Mouse (Mus musculus) stomach, embryonic 14.5 days (tissue): ENCODE data around the gene Gm20388. TPM values are rescaled to one million over a fixed set of nuclear protein-coding genes. Genes with fewer than 3 reads are reported as not detected.

Experiments used
- ATAC-seq: fragments of 200-750 bp; cut with Nextera tagmentation; 2 replicates; pipeline ENCODE4 v1.8.0; 2017; ENCODE audit warnings: low read depth, moderate TSS enrichment; ENCODE audit not compliant: insufficient number of reproducible peaks, insufficient read depth, low FRiP score
- H3K27ac ChIP-seq: fragments of 300-500 bp; sonication (generic); 2 replicates; pipeline ENCODE4 v1.5.1; 2014; ENCODE audit warnings: mild to moderate bottlenecking, low read length, moderate library complexity, mixed read lengths
- H3K27me3 ChIP-seq: fragments of 300-500 bp; sonication (generic); 2 replicates; pipeline ENCODE4 v1.6.1; 2014; ENCODE audit warnings: low read length, control low read depth, mixed read lengths; ENCODE audit not compliant: control insufficient read depth, insufficient read depth
- H3K36me3 ChIP-seq: fragments of 300-500 bp; sonication (generic); 2 replicates; pipeline ENCODE4 v1.6.1; 2014; ENCODE audit warnings: mild to moderate bottlenecking, control low read depth, low read length, moderate library complexity, mixed read lengths; ENCODE audit not compliant: control insufficient read depth, insufficient read depth
- H3K4me1 ChIP-seq: fragments of 300-500 bp; sonication (generic); 2 replicates; pipeline ENCODE4 v1.6.1; 2014; ENCODE audit warnings: low read length, control low read depth, mixed read lengths; ENCODE audit not compliant: control insufficient read depth, insufficient read depth
- H3K4me2 ChIP-seq: fragments of 300-500 bp; sonication (generic); replicated peaks from 2 replicates; pipeline ENCODE4 v1.6.1; 2014; ENCODE audit warnings: low read depth, low read length, control low read depth
- H3K4me3 ChIP-seq: fragments of 300-500 bp; sonication (generic); 2 replicates; pipeline ENCODE4 v1.5.1; 2014; ENCODE audit warnings: low read depth, low read length, control low read depth
- H3K9ac ChIP-seq: fragments of 300-500 bp; sonication (generic); replicated peaks from 2 replicates; pipeline ENCODE4 v1.6.1; 2014; ENCODE audit warnings: low read depth, mild to moderate bottlenecking, control low read depth, low read length, moderate library complexity, mixed read lengths
- H3K9me3 ChIP-seq: fragments of 300-500 bp; sonication (generic); 2 replicates; pipeline ENCODE4 v1.6.1; 2016; ENCODE audit warnings: low read depth, low read length, control low read depth; ENCODE audit not compliant: control insufficient read depth
- WGBS: fragments of 180-500 bp; shearing (Covaris S2); extraction: QIAGEN DNeasy Blood & Tissue Kit; methylation state at CpG from one replicate; pipeline ENCODE4 v1.1.7; 2014; 5-methylcytosine and 5-hydroxymethylcytosine counted together
- polyA plus RNA-seq: library from polyadenylated mRNA; unstranded; fragments of >200 nt; fragmentation: Nextera tagmentation; extraction: Ambion mirVana; gene quantifications from 2 replicates; pipeline ENCODE4 v1.2.1, GENCODE M21; 2014

The Gm20388 gene
- polyA plus RNA-seq, 1 experiment from 2014 or later: 11.4 TPM

DNA sequence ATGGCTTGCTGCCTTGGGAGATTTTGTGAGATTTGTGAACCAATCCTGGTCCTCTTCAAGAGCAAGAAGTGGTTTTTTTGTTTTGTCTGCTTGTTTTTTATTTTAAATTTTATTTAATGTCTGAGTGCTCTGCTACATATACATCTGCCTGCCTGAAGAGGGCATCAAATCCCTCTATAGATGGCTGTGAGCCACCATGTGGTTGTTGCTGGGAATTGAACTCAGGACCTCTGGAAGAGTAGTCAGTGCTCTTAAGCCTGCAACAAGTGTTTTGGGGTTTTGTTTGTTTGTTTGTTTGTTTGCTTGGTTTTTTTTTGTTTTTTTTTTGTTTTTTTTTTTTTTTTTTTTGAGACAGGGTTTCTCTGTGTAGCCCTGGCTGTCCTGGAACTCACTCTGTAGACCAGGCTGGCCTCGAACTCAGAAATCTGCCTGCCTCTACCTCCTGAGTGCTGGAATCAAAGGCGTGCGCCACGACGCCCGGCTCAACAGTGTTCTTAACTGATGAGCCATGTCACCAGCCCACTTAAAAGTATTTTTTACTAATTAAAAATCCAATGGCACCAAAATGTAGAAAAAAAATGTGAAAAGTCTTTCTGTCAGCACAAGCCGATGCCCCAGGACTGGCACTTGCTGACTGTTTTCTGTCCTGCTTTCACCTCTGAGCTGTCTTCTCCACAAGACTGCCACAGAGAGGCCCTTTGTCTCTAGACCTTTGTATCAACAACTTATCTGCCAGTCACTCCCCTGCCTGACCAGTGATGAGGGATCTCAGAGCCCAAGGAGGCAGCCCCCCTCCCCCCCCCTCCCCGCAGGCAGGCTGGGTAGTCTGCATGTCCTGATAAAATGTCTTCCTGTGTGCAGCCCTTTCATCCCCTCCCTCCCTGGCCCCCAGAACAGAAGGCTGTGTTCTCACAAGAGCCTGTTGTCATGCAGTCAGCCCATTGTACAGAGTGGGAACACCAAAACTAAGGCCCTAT, 3505.6 kb downstream of the Gm20388 start:
- ATAC-seq: no peak
- Histone ChIP-seq H3K9ac (no peak overlapping the region), H3K4me1 (no peaks in the 10 kb centered on the region), H3K36me3 (no peaks in the 10 kb centered on the region), H3K4me2 (no peak overlapping the region), H3K27ac (no peak overlapping the region), H3K9me3 (no peaks in the 10 kb centered on the region), H3K4me3 (no peak overlapping the region), H3K27me3 (peaks cover 29% of the 10 kb centered on the region)
- 76% methylated on average over 8 of the region's 8 CpGs for WGBS

DNA sequence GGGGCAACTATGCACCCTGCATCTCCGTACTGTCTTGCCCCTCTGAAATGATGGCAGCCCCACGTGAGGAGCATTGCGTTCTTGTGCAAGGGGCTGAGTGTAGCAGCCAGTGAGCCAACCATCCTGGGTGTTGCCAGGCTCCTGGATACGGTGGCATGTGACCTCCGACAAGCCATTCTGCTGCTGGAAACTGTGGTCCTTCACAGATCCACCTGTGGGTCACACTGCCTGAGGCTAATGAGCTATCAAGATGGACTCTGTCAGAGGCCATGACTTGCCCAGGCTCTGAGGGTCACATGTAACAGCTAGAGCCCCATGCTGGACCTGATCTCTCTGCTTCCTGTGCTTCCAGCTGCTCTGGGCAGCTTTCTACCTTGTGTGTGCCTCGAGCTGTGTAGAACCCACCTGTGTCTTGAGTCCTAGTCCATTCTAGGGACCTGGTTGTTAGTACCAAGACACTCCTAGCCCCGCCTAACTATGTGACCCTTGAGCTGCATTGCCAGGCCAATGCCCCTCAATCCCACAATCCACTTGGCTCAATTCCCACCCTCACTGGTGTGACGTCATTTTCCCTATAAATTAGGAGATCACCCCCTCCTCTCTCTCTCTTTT, 3506.4 kb downstream of the Gm20388 start:
- Histone ChIP-seq H3K27me3 (peaks cover 22% of the 10 kb centered on the region), H3K9me3 (no peaks in the 10 kb centered on the region), H3K4me1 (no peaks in the 10 kb centered on the region), H3K4me2 (no peak overlapping the region), H3K27ac (no peak overlapping the region), H3K4me3 (no peak overlapping the region), H3K36me3 (no peaks in the 10 kb centered on the region), H3K9ac (no peak overlapping the region)
- 77% methylated on average over 8 of the region's 8 CpGs for WGBS
- ATAC-seq: no peak

DNA sequence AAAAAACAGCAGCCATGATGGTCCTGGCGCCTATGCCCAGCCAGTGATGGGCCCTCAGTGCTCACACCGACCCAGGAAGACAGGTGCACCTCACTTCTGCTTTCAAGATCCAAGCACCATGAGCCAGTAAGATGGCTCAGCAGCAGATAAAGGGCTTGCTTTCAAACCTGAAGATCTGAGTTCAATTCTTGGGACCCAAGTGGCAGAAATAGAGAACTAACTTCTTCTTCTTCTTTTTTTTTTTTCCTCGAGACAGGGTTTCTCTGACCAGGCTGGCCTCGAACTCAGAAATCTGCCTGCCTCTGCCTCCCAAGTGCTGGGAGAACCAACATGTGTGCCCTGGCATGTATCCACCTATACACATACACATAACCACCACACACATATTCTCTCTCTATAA, 3509.1 kb downstream of the Gm20388 start:
- Histone ChIP-seq H3K36me3 (no peaks in the 10 kb centered on the region), H3K9me3 (no peaks in the 10 kb centered on the region), H3K4me1 (no peaks in the 10 kb centered on the region), H3K27me3 (no peaks in the 10 kb centered on the region), H3K4me2 (no peak overlapping the region), H3K27ac (no peak overlapping the region), H3K4me3 (no peak overlapping the region), H3K9ac (no peak overlapping the region)
- ATAC-seq: no peak
- WGBS: 92% methylated on average over 4 of the region's 4 CpGs

DNA sequence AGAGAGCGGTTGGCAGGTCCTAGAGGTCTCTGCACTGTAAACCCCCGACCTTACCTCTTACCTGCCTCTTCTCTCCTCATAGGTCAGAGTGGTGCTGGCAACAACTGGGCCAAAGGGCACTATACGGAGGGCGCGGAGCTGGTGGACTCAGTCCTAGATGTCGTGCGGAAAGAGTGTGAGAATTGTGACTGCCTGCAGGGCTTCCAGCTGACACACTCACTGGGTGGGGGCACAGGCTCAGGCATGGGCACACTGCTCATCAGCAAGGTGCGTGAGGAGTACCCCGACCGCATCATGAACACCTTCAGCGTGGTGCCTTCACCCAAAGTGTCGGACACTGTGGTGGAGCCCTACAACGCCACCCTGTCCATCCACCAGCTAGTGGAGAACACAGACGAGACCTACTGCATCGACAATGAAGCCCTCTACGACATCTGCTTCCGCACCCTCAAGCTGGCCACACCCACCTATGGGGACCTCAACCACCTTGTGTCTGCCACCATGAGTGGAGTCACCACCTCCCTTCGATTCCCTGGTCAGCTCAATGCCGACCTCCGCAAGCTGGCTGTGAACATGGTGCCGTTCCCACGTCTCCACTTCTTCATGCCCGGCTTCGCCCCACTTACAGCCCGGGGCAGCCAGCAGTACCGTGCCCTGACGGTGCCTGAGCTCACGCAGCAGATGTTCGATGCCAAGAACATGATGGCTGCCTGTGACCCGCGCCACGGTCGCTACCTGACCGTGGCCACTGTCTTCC, 3510.1 kb downstream of the Gm20388 start:
- no peak overlapping the region for H3K4me3 ChIP-seq
- 91% methylated on average over 34 of the region's 34 CpGs for WGBS
- ATAC-seq: peak; percentile 46; the same call in 1 of the 2 replicates
- H3K9ac ChIP-seq: no peak overlapping the region
- H3K4me1 ChIP-seq: no peaks in the 10 kb centered on the region
- no peaks in the 10 kb centered on the region for H3K27me3 ChIP-seq
- H3K36me3 ChIP-seq: no peaks in the 10 kb centered on the region
- no peaks in the 10 kb centered on the region for H3K9me3 ChIP-seq
- H3K4me2 ChIP-seq: no peak overlapping the region
- no peak overlapping the region for H3K27ac ChIP-seq

DNA sequence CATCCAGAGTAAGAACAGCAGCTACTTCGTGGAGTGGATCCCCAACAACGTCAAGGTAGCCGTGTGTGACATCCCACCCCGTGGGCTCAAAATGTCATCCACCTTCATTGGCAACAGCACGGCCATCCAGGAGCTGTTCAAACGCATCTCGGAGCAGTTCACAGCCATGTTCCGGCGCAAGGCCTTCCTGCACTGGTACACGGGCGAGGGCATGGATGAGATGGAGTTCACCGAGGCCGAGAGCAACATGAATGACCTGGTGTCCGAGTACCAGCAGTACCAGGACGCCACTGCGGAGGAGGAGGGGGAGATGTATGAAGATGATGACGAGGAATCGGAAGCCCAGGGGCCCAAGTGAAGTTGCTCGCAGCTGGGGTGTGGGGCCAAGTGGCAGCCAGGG, 3510.7 kb downstream of the Gm20388 start:
- 85% methylated on average over 19 of the region's 19 CpGs for WGBS
- no peak overlapping the region for H3K9ac ChIP-seq
- no peaks in the 10 kb centered on the region for H3K27me3 ChIP-seq
- no peak overlapping the region for H3K4me3 ChIP-seq
- no peaks in the 10 kb centered on the region for H3K36me3 ChIP-seq
- H3K4me1 ChIP-seq: no peaks in the 10 kb centered on the region
- H3K27ac ChIP-seq: no peak overlapping the region
- H3K4me2 ChIP-seq: no peak overlapping the region
- H3K9me3 ChIP-seq: 0 out of 2 replicates have a peak, but pooled peaks cover 2% of the 10 kb centered on the region
- no peak for ATAC-seq

DNA sequence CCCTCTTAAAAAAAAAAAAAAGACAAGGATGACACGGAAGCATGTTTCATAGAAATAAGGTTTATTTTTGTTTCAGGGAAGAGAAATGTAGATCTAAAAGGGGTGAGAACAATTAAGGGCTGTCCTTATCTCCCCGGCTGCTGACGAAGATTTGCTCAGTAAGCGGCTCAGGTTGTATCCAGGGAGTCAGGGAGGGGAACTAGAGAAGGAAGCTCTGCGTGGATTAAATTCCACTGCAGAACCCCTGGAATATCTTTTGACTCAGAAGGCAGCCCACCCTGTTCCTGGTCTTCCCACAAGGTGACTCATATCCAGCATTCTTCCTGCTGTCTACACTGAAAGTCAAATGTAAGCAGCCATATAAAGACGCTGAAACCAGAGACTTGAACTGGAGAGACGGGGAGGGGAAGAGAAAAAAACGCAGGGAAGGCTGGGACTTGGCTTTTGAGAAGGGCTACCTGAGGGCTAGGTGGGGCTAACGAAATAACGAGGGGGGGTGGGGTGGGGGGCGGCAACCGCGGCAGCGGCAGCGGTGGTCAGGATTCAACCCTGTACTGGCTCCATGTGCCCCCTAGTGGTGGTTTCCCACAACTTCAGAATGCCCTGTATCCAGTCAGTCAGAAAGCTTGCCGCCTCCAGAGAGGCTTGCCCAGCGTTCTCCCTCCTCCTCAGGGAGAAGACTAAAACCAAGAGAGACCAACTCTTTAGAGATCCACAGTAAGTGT, 3511.6 kb downstream of the Gm20388 start:
- Histone ChIP-seq H3K4me3 (peak overlapping the region; percentile 16), H3K9me3 (peaks cover 11% of the 10 kb centered on the region; the same call in 1 of the 2 replicates), H3K4me2 (peak overlapping the region; percentile 23), H3K27ac (no peak overlapping the region), H3K9ac (no peak overlapping the region), H3K4me1 (no peaks in the 10 kb centered on the region), H3K27me3 (no peaks in the 10 kb centered on the region), H3K36me3 (no peaks in the 10 kb centered on the region)
- no peak for ATAC-seq
- 9% methylated on average over 17 of the region's 17 CpGs for WGBS

DNA sequence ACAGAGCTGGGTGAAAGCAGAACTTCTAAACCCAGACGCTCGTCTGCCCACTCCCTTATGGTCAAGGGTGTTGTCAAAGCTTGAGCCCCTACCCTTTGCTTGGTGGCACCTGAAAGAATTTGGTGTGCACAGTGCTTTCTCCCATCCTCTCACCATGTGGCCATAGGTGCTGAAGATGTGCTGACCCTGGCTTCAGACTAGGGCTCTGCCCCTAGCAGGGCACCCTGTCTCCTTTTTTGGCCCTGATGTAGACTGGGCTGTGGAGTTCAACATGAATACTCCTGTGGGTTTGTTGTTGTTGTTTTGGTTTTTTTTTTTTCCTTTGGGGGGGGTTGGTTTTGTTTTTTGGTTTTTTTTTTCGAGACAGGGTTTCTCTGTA, 3512.1 kb downstream of the Gm20388 start:
- Histone ChIP-seq H3K36me3 (no peaks in the 10 kb centered on the region), H3K9ac (no peak overlapping the region), H3K4me2 (no peak overlapping the region), H3K4me3 (no peak overlapping the region), H3K27ac (no peak overlapping the region), H3K9me3 (peaks cover 16% of the 10 kb centered on the region; the same call in 1 of the 2 replicates), H3K27me3 (no peaks in the 10 kb centered on the region), H3K4me1 (no peaks in the 10 kb centered on the region)
- ATAC-seq: no peak
- 19% methylated on average over 3 of the region's 3 CpGs for WGBS

DNA sequence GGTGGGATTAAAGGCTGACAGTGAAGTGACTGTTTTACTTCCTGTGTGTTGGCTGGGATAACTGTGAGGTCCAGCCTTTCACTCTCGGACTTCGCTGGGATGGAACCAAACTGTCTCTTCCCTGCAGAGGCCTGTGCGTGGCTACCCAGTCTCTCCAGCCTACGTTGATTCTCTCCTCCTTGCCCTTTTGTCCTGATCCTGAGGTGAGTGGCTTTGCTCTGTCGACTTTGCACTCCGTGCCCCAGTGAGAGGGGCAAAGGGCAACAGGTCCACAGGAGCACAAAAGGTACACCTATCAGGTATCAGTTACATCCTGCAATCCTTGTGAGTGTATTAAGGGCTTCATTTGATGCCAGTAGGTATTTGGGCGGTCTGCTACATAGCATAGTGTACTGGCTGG, 3512.8 kb downstream of the Gm20388 start, which contains the start of gene Def8:
Gene Def8, plus strand, starts transcription at position 87 of the 400 bp plus-strand sequence.
- Histone ChIP-seq H3K9me3 (peaks cover 23% of the 10 kb centered on the region; the same call in 1 of the 2 replicates), H3K4me1 (no peaks in the 10 kb centered on the region), H3K36me3 (no peaks in the 10 kb centered on the region), H3K27me3 (no peaks in the 10 kb centered on the region), H3K9ac (no peak within 1 kb of the TSS), H3K27ac (no peak within 1 kb of the TSS), H3K4me2 (peak within 1 kb of the TSS; percentile 23), H3K4me3 (peak within 1 kb of the TSS; percentile 16)
- WGBS: 76% methylated on average over 7 of the region's 7 CpGs
- no peak for ATAC-seq
